ENCODE assay signal across 28 mouse cellular contexts in genomic region chr4:127323651-127324050, GRCm38 (mm10). TPM values are rescaled to one million over a fixed set of nuclear protein-coding genes. Genes with fewer than 3 reads are reported as not detected.
"Had no signal": no experiment of that assay in that cellular context is flagged by ENCODE, and none has a peak within 500 bp of the region (broad histone marks: within the 10 kb centered on the region; RNA-seq: fewer than 3 reads in every experiment).

No protein-coding gene starts in this region.

- H3K9ac ChIP-seq: limb, embryonic 12.5 days; limb, embryonic 15.5 days; liver, embryonic 14.5 days; liver, postnatal 0 days; lung, embryonic 14.5 days; midbrain, embryonic 12.5 days; midbrain, embryonic 15.5 days; neural tube, embryonic 12.5 days; neural tube, embryonic 15.5 days had no signal

- ATAC-seq: lung, postnatal 0 days; midbrain, embryonic 15.5 days had no signal

- H3K4me2 ChIP-seq: limb, embryonic 12.5 days; limb, embryonic 15.5 days; liver, embryonic 11.5 days; lung, embryonic 14.5 days; midbrain, embryonic 12.5 days; midbrain, embryonic 15.5 days; neural tube, embryonic 12.5 days; neural tube, embryonic 15.5 days had no signal

- H3K36me3 ChIP-seq: limb, embryonic 12.5 days; limb, embryonic 15.5 days; midbrain, embryonic 12.5 days; midbrain, embryonic 15.5 days; neural tube, embryonic 12.5 days; neural tube, embryonic 15.5 days had no signal

- H3K4me1 ChIP-seq: limb, embryonic 15.5 days; midbrain, embryonic 12.5 days; midbrain, embryonic 15.5 days; neural tube, embryonic 12.5 days; neural tube, embryonic 15.5 days had no signal

- H3K9me3 ChIP-seq: limb, embryonic 12.5 days; limb, embryonic 15.5 days; midbrain, embryonic 12.5 days; midbrain, embryonic 15.5 days; neural tube, embryonic 12.5 days; neural tube, embryonic 15.5 days had no signal

- H3K4me3 ChIP-seq: limb, embryonic 12.5 days; limb, embryonic 15.5 days; midbrain, embryonic 12.5 days; midbrain, embryonic 15.5 days; neural tube, embryonic 12.5 days; neural tube, embryonic 15.5 days had no signal

- DNase-seq: kidney, postnatal 4 days; left cerebral cortex, postnatal 4 days; liver, postnatal 0 days; lung, embryonic 14.5 days; right cerebral cortex, adult 18-20 months; right cerebral cortex, postnatal 14 days; right cerebral cortex, postnatal 4 days; spleen, adult 18-20 months; thymus, adult 18-20 months; thymus, postnatal 4 days had no signal

- H3K27ac ChIP-seq: kidney, postnatal 0 days; limb, embryonic 12.5 days; limb, embryonic 15.5 days; liver, embryonic 14.5 days; macrophage; midbrain, embryonic 12.5 days; midbrain, embryonic 15.5 days; neural tube, embryonic 12.5 days; neural tube, embryonic 15.5 days had no signal

RNA-seq across cellular contexts. Expression of gene Gjb3, which starts 7.0 kb away (rescaled TPM):
- total RNA-seq: left cerebral cortex, adult 8-10 months; megakaryocyte, adult 5-6 weeks had no signal
- polyA plus RNA-seq: macrophage; midbrain, embryonic 15.5 days; neural tube, embryonic 15.5 days had no signal

RNA-seq across cellular contexts. Expression of gene Gja4, which starts 9.8 kb away (rescaled TPM):
- total RNA-seq: megakaryocyte, adult 5-6 weeks had no signal
- polyA plus RNA-seq: macrophage had no signal

RNA-seq across cellular contexts. Expression of gene Gjb4, which starts 30.2 kb away (rescaled TPM):
- total RNA-seq: layer of hippocampus, adult 18-20 months; layer of hippocampus, postnatal 14 days; left cerebral cortex, adult 8-10 months; left cerebral cortex, postnatal 14 days; left cerebral cortex, postnatal 4 days had no signal
- polyA plus RNA-seq: intestine, embryonic 14.5 days; limb, embryonic 12.5 days; liver, embryonic 11.5 days; liver, embryonic 14.5 days; liver, postnatal 0 days; lung, embryonic 14.5 days; macrophage; midbrain, embryonic 12.5 days; neural tube, embryonic 12.5 days; neural tube, embryonic 15.5 days; testis, adult 2 months had no signal

RNA-seq across cellular contexts. Expression of gene Gjb5, which starts 34.3 kb away (rescaled TPM):
- total RNA-seq: layer of hippocampus, adult 18-20 months; layer of hippocampus, postnatal 14 days; left cerebral cortex, adult 8-10 months; left cerebral cortex, postnatal 14 days; megakaryocyte, adult 5-6 weeks had no signal
- polyA plus RNA-seq: macrophage had no signal
